17 mouse cellular contexts compared by ENCODE assay signal in genomic region chr11:79566947-79567346, GRCm38 (mm10). TPM values are rescaled to one million over a fixed set of nuclear protein-coding genes. Genes with fewer than 3 reads are reported as not detected.
"Had no signal": no experiment of that assay in that cellular context is flagged by ENCODE, and none has a peak within 500 bp of the region (broad histone marks: within the 10 kb centered on the region; RNA-seq: fewer than 3 reads in every experiment).

No protein-coding gene starts in this region.

- DNase-seq: kidney, adult 11 months; kidney, adult 9 months; kidney, postnatal 36 days; liver, embryonic 13.5 days; right cerebral cortex, postnatal 4 days; spleen, adult 18-20 months; thymus, adult 2 months; thymus, postnatal 25 days had no signal

- H3K27ac ChIP-seq: kidney, postnatal 0 days; limb, embryonic 10.5 days; liver, embryonic 13.5 days; lung, embryonic 15.5 days; midbrain, embryonic 12.5 days; neural tube, embryonic 15.5 days had no signal

- H3K4me1 ChIP-seq: limb, embryonic 10.5 days; liver, embryonic 13.5 days; lung, embryonic 15.5 days; midbrain, embryonic 12.5 days; neural tube, embryonic 15.5 days had no signal

- H3K4me2 ChIP-seq: liver, embryonic 13.5 days; lung, embryonic 15.5 days; midbrain, embryonic 12.5 days; neural tube, embryonic 15.5 days had no signal

- H3K27me3 ChIP-seq: liver, embryonic 13.5 days; lung, embryonic 15.5 days; midbrain, embryonic 12.5 days; neural tube, embryonic 15.5 days had no signal

- H3K9me3 ChIP-seq: limb, embryonic 10.5 days; liver, embryonic 13.5 days; lung, embryonic 15.5 days; midbrain, embryonic 12.5 days; neural tube, embryonic 15.5 days had no signal

- H3K4me3 ChIP-seq: limb, embryonic 10.5 days; liver, embryonic 13.5 days; lung, embryonic 15.5 days; midbrain, embryonic 12.5 days; myocyte; neural tube, embryonic 15.5 days had no signal

- H3K9ac ChIP-seq: liver, embryonic 13.5 days; lung, embryonic 15.5 days; midbrain, embryonic 12.5 days; neural tube, embryonic 15.5 days had no signal

RNA-seq across cellular contexts. Expression of gene Evi2, which starts 36.6 kb away (rescaled TPM):
- total RNA-seq: layer of hippocampus, adult 18-20 months; left cerebral cortex, adult 18-20 months had no signal
- polyA plus RNA-seq: testis, adult 2 months had no signal
